Mouse (Mus musculus): ENCODE data around the gene Ip6k3. TPM values are rescaled to one million over a fixed set of nuclear protein-coding genes. Genes with fewer than 3 reads are reported as not detected.

Ip6k3 gene
- polyA plus RNA-seq, 1 experiment from 2014 or later: not detected

DNA sequence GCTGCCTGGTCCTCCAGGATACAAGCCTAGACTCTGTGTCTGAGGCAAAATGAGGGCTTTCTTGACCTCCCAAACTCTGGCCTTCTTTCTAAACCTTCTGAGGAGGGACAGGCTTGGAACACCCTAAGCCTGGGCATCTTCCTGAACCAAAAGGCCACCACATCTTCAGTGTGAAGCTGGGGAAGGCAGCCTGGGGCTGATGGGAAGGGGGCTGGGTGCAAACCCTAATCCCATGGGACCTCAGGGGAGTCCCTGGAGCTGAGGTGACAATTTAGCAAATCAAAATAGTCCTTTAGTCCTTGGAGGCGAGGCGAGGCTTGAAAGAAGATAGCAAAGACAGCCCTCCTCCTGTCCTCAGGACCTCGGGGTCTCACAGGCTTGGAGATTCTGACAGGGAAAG lies 8.7 kb upstream of the Ip6k3 start:
- 75% methylated on average over 3 of the region's 3 CpGs for WGBS
- Histone ChIP-seq H3K4me3 (replicated peaks; ENCODE audit: low read length) (no peak overlapping the region), H3K27ac (ENCODE audit: low read length) (no peak overlapping the region), H3K9me3 (ENCODE audit: control insufficient read depth, low read length) (no peaks in the 10 kb centered on the region), H3K9ac (replicated peaks; ENCODE audit: low read depth, low read length) (no peak overlapping the region), H3K4me2 (ENCODE audit: low read length) (no peak overlapping the region), H3K4me1 (replicated peaks; ENCODE audit: control insufficient read depth, insufficient read depth, low read length) (peaks cover 11% of the 10 kb centered on the region), H3K27me3 (replicated peaks; ENCODE audit: control insufficient read depth, insufficient read depth, low read length) (no peaks in the 10 kb centered on the region), H3K36me3 (ENCODE audit: control insufficient read depth, insufficient read depth) (no peaks in the 10 kb centered on the region)
- no peak for ATAC-seq

DNA sequence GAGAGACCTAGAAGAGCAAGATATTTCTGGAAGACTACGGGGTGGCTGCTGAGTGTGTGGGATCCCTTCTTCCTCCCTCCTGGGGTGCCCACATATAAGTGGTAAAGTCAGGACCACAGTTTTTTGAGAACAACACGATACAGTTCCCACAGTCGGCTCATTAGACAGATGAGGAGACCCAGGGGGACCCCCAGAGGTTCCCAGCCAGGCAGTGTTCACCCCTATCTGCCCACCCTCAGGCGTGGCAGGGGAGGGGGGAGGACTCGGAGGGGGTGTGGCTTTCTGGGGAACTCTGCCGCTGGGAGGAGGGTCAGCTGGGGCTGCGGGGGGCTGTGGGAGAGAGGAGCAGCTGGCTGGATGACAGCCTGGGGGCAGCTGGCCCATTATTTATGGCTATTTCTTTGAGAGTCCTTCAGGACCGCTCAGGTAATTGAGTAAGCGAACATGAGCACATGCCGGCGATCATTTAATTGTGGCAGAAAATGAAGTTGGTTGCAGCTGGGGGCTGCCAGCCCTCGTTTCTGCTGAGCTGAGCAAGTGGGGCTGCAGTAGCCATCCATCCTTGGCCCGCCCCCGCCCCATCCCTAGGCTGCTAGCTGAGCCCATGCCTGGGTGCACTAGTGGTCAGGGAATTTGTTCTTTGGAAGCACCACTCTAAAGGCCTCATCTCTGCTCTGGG lies 7.7 kb upstream of the Ip6k3 start:
- Histone ChIP-seq H3K27ac (ENCODE audit: low read length) (no peak overlapping the region), H3K4me3 (replicated peaks; ENCODE audit: low read length) (no peak overlapping the region), H3K27me3 (replicated peaks; ENCODE audit: control insufficient read depth, insufficient read depth, low read length) (no peaks in the 10 kb centered on the region), H3K36me3 (ENCODE audit: control insufficient read depth, insufficient read depth) (no peaks in the 10 kb centered on the region), H3K9ac (replicated peaks; ENCODE audit: low read depth, low read length) (peak overlapping the region; percentile 30; the same call in 1 of the 2 replicates), H3K4me1 (replicated peaks; ENCODE audit: control insufficient read depth, insufficient read depth, low read length) (peaks cover 11% of the 10 kb centered on the region), H3K4me2 (ENCODE audit: low read length) (no peak overlapping the region), H3K9me3 (ENCODE audit: control insufficient read depth, low read length) (no peaks in the 10 kb centered on the region)
- ATAC-seq: 0 out of 2 replicates have a peak, but pooled peaks have one; percentile 33
- 25% methylated on average over 14 of the region's 14 CpGs for WGBS

DNA sequence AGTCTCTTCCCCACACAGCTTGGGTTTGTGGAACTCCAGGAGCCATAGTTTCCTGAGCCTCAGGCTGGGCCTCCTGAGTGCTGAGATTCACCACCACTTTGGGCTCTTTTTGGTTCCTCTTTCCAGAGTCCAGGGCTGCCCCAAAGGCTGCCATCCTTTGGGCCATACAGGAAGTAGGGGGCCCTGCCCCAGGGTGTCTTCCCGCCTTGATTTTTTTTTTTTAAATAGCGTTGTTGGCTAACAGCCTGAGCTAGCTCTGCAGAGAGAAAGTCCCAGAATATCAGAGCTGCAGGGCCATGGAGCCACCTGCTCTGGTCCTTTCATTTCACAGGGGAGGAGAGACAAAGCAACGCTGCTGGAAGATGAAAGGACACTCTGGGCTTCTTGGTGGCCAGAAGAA lies 6.1 kb upstream of the Ip6k3 start:
- H3K27me3 ChIP-seq (replicated peaks; ENCODE audit: control insufficient read depth, insufficient read depth, low read length): no peaks in the 10 kb centered on the region
- H3K4me2 ChIP-seq (ENCODE audit: low read length): no peak overlapping the region
- no peak overlapping the region for H3K9ac ChIP-seq (replicated peaks; ENCODE audit: low read depth, low read length)
- no peaks in the 10 kb centered on the region for H3K9me3 ChIP-seq (ENCODE audit: control insufficient read depth, low read length)
- no peak overlapping the region for H3K4me3 ChIP-seq (replicated peaks; ENCODE audit: low read length)
- H3K27ac ChIP-seq (ENCODE audit: low read length): no peak overlapping the region
- 61% methylated on average over 3 of the region's 3 CpGs for WGBS
- H3K36me3 ChIP-seq (ENCODE audit: control insufficient read depth, insufficient read depth): no peaks in the 10 kb centered on the region
- no peak for ATAC-seq
- peaks cover 11% of the 10 kb centered on the region for H3K4me1 ChIP-seq (replicated peaks; ENCODE audit: control insufficient read depth, insufficient read depth, low read length)

DNA sequence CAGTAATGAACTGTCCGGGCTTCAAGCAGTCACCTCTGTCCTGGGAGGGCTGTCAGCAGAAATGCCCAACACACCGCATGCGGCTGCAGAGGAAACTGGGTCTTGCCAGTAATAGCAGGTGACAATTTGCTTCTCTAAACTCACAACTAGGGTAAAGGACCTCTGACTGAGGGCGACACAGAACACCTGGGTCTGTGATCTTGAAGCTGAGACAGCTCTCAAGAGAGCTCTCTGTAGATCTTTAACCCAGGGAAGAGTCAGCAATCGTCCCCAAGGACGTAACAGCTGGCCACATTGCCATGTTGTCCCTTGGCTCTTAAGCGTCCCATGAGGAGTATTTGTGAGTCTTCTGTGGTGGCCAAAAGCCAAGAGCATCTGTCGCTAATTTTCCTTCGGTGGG lies 4.9 kb upstream of the Ip6k3 start:
- Histone ChIP-seq H3K9me3 (ENCODE audit: control insufficient read depth, low read length) (no peaks in the 10 kb centered on the region), H3K36me3 (ENCODE audit: control insufficient read depth, insufficient read depth) (no peaks in the 10 kb centered on the region), H3K4me1 (replicated peaks; ENCODE audit: control insufficient read depth, insufficient read depth, low read length) (peaks cover 11% of the 10 kb centered on the region), H3K9ac (replicated peaks; ENCODE audit: low read depth, low read length) (no peak overlapping the region), H3K4me3 (replicated peaks; ENCODE audit: low read length) (no peak overlapping the region), H3K27ac (ENCODE audit: low read length) (no peak overlapping the region), H3K27me3 (replicated peaks; ENCODE audit: control insufficient read depth, insufficient read depth, low read length) (no peaks in the 10 kb centered on the region), H3K4me2 (ENCODE audit: low read length) (no peak overlapping the region)
- ATAC-seq: no peak
- 86% methylated on average over 9 of the region's 9 CpGs for WGBS

DNA sequence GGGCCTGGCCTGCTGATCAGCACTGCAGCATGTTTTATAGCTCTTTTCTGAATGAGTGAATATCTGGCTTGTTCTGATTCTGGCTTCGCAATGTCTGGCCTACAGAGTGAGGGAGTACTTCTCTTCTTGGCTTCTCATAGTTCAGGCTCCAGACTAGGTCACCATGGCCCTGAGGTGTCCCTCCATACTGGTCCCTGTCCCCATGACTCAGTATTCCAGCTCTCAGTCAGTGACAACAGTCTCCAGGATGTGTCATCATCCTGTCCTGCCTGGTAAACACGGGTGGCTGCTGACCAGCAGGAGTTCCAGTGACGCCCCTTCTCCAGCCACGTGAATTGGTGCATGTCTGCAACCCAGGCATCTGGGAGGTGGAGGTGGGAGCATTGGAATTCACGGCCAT lies 3.5 kb upstream of the Ip6k3 start:
- Histone ChIP-seq H3K9me3 (ENCODE audit: control insufficient read depth, low read length) (no peaks in the 10 kb centered on the region), H3K4me3 (replicated peaks; ENCODE audit: low read length) (no peak overlapping the region), H3K36me3 (ENCODE audit: control insufficient read depth, insufficient read depth) (no peaks in the 10 kb centered on the region), H3K4me1 (replicated peaks; ENCODE audit: control insufficient read depth, insufficient read depth, low read length) (peaks cover 8% of the 10 kb centered on the region), H3K27me3 (replicated peaks; ENCODE audit: control insufficient read depth, insufficient read depth, low read length) (no peaks in the 10 kb centered on the region), H3K4me2 (ENCODE audit: low read length) (no peak overlapping the region), H3K27ac (ENCODE audit: low read length) (no peak overlapping the region), H3K9ac (replicated peaks; ENCODE audit: low read depth, low read length) (no peak overlapping the region)
- ATAC-seq: no peak
- WGBS: 84% methylated on average over 5 of the region's 5 CpGs

DNA sequence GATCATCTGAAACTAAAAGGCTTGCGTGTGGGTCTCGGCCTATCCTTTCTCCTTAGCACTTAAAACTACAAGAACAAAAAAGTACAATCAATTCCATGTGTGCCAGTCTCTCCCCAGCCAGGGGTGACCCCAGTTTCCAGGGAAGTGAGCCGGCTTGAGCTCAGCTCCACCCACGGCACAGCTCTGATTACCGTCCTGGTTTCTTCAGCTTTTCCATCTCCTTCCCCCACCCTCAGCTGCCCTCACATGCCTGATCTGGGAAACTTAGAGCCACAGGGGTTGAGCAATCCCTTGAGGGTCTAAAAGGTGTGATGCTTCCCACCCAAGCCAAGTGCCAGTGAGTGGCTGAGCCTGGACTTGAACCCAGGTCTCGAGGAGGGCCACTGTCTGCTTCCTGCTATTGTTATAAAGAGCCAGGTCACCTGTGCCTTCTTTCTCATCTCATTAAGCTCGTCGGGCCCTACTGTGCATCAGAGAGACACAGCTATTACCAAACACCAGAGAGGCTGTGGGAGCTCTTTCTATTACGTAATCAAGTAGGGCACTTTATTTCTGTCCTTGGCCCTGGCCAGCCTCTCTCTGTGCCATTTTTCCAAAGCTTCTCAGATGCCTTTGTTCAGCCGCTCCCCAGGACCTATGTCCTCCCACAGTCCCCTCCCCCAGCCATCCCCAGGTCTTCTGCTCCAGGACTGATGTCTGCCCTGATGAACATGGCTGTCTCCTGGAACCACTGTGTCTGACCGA lies 2.5 kb upstream of the Ip6k3 start:
- no peaks in the 10 kb centered on the region for H3K9me3 ChIP-seq (ENCODE audit: control insufficient read depth, low read length)
- no peak overlapping the region for H3K4me3 ChIP-seq (replicated peaks; ENCODE audit: low read length)
- H3K4me1 ChIP-seq (replicated peaks; ENCODE audit: control insufficient read depth, insufficient read depth, low read length): no peaks in the 10 kb centered on the region
- no peak overlapping the region for H3K27ac ChIP-seq (ENCODE audit: low read length)
- ATAC-seq: no peak
- H3K27me3 ChIP-seq (replicated peaks; ENCODE audit: control insufficient read depth, insufficient read depth, low read length): no peaks in the 10 kb centered on the region
- no peaks in the 10 kb centered on the region for H3K36me3 ChIP-seq (ENCODE audit: control insufficient read depth, insufficient read depth)
- no peak overlapping the region for H3K4me2 ChIP-seq (ENCODE audit: low read length)
- WGBS: 69% methylated on average over 11 of the region's 11 CpGs
- H3K9ac ChIP-seq (replicated peaks; ENCODE audit: low read depth, low read length): no peak overlapping the region

DNA sequence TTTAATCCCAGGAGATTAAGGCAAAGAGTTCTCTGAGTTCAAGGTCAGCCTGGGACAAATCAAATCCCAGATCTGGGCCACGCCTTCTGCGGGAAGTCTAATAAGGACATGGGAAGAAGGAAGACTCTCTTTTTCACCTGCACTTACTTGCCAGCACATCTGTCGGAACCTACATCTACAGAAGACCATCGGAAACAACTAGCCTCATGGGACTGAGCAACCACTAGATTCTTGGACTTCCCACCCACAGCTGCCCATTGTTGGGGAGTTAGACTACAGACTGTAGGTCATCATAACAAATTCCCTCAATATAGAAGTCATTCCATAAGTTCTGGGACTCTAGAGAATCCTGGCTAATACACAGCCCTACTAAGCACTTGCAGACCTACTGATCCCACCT lies 974 bp upstream of the Ip6k3 start:
- Histone ChIP-seq H3K9ac (replicated peaks; ENCODE audit: low read depth, low read length) (no peak overlapping the region), H3K9me3 (ENCODE audit: control insufficient read depth, low read length) (no peaks in the 10 kb centered on the region), H3K4me1 (replicated peaks; ENCODE audit: control insufficient read depth, insufficient read depth, low read length) (no peaks in the 10 kb centered on the region), H3K4me2 (ENCODE audit: low read length) (no peak overlapping the region), H3K4me3 (replicated peaks; ENCODE audit: low read length) (no peak overlapping the region), H3K36me3 (ENCODE audit: control insufficient read depth, insufficient read depth) (no peaks in the 10 kb centered on the region), H3K27ac (ENCODE audit: low read length) (no peak overlapping the region), H3K27me3 (replicated peaks; ENCODE audit: control insufficient read depth, insufficient read depth, low read length) (no peaks in the 10 kb centered on the region)
- WGBS: 94% methylated on average over 4 of the region's 4 CpGs
- ATAC-seq: no peak

DNA sequence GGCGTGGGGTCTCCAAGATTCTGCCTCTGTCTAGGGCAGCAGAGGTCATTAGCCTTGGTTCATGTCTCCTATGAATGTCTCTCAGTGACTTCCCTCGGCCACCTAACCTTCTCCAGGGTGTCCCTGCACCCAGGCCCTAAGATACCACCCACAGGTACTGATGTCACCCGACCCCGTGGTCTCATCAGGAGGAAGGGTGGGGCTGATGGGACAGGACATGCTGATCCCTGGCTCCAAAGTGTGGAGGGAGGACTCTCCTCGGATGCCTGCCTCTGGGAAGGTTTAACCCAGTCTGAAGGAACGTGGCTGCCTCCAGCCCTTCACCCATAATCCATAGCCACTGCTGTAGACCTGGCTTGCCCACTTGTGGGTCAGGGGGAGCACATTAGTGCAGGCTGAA lies 694 bp downstream of the Ip6k3 start:
- no peaks in the 10 kb centered on the region for H3K27me3 ChIP-seq (replicated peaks; ENCODE audit: control insufficient read depth, insufficient read depth, low read length)

DNA sequence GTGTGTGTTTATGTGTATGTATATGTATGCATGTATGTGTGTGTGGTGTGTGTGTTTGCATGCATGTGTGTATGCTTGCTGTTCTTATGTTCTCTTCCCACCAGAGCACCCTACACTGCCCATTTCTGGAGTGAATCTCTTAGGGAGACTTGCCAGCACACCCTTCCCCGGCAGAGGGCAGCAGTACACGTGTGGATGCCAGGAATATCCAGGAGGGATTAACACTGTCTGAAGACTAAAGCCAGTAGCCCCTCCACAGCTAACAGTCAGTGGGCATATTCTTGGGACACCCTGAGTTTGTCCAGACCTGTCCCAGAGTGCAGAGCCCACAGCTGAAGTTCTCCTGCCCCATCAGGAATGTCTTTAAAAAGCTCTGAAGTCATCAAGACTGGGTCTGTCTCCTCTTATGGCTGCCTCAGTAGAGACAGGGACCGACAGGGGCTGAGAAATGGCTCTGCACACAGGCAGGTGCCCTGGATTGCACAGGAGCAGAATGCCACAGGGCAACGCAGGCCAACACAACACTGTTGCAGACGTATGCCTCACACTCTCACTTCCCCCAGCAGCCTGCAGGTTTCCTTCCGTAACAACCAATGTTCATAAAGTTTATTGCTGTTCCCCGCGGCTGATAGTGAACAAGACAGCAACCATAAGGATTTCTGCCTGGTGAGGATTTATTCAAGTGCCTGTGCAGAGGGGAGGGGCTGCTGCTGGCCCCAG lies 2.4 kb downstream of the Ip6k3 start:
- Histone ChIP-seq H3K9ac (replicated peaks; ENCODE audit: low read depth, low read length) (no peak overlapping the region), H3K4me3 (replicated peaks; ENCODE audit: low read length) (no peak overlapping the region), H3K27me3 (replicated peaks; ENCODE audit: control insufficient read depth, insufficient read depth, low read length) (no peaks in the 10 kb centered on the region), H3K36me3 (ENCODE audit: control insufficient read depth, insufficient read depth) (no peaks in the 10 kb centered on the region), H3K4me1 (replicated peaks; ENCODE audit: control insufficient read depth, insufficient read depth, low read length) (no peaks in the 10 kb centered on the region), H3K4me2 (ENCODE audit: low read length) (no peak overlapping the region), H3K27ac (ENCODE audit: low read length) (no peak overlapping the region), H3K9me3 (ENCODE audit: control insufficient read depth, low read length) (no peaks in the 10 kb centered on the region)
- ATAC-seq: no peak
- WGBS: 71% methylated on average over 8 of the region's 8 CpGs

More for the DNA sequence above, 694 bp downstream of the Ip6k3 start:
- WGBS: 72% methylated on average over 6 of the region's 6 CpGs
- Histone ChIP-seq H3K9ac (replicated peaks; ENCODE audit: low read depth, low read length) (no peak overlapping the region), H3K27ac (ENCODE audit: low read length) (no peak overlapping the region), H3K36me3 (ENCODE audit: control insufficient read depth, insufficient read depth) (no peaks in the 10 kb centered on the region), H3K4me1 (replicated peaks; ENCODE audit: control insufficient read depth, insufficient read depth, low read length) (no peaks in the 10 kb centered on the region), H3K4me3 (replicated peaks; ENCODE audit: low read length) (no peak overlapping the region), H3K9me3 (ENCODE audit: control insufficient read depth, low read length) (no peaks in the 10 kb centered on the region), H3K4me2 (ENCODE audit: low read length) (no peak overlapping the region)
- ATAC-seq: no peak

Data from forebrain, embryonic 16.5 days (tissue).